Mouse (Mus musculus): ENCODE results near the gene Wdr25. TPM values are rescaled to one million over a fixed set of nuclear protein-coding genes. Genes with fewer than 3 reads are reported as not detected.
"Not testable (repeated sequence)": the region's sequence is repeated elsewhere in the genome, so short reads cannot be mapped to it uniquely, and the experiment has no call there.

Wdr25 gene
- 3.5 and 3.7 TPM in 2 replicates for polyA plus RNA-seq (2014; fragmentation: Nextera tagmentation; extraction: Ambion mirVana)

DNA sequence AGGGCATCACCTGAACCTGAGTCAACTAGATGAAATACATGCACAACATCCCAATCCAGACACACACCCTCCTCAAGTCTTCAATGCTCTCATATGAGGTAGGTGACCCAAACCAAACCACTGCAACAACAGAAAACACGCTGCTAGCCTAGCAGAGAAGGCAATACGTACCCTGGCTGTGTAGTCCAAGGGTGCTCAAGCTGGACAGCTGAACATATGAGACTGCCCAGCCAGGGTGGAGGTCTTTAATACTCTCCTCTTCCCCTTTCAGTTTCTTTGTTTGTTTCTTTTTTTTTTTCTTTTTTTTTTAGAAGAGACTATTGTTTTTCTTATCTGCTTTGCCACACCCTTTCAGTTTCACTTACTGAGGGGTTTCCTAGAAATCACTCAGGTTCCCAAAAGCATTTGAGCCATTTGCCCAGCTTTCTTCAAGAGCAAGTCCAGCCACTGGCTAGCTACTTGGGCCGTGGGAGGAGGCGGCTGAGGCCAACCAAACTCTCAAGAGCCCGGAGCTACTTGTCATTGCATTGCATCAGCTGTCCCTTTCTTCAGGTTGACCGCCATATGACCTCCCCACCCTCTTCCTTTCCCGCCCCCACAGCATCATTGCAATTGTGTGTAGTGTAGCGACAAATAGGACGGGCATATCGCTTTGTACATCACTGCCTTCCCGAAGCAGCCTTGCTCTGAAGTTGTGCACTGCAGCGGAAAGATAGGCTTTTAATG, at the start of gene Wdr25:
TSS of gene Wdr25 (plus strand) at position 643 of the 726 bp plus-strand sequence.
- DNase-seq (ENCODE audit: low spot score) (no peak), ATAC-seq (no peak)
- peaks cover 23% of the 10 kb centered on the region for H3K36me3 ChIP-seq (ENCODE audit: control insufficient read depth, insufficient read depth, low read length)
- peaks cover 11% of the 10 kb centered on the region for H3K4me1 ChIP-seq (ENCODE audit: control insufficient read depth, insufficient read depth, low read length)
- peak within 1 kb of the TSS; percentile 93 for H3K4me2 ChIP-seq (ENCODE audit: low read length)
- H3K4me3 ChIP-seq (ENCODE audit: low read depth, low read length) = peak within 1 kb of the TSS; percentile 66
- no peaks in the 10 kb centered on the region for H3K27me3 ChIP-seq (replicated peaks; ENCODE audit: control insufficient read depth, insufficient read depth, low read length)
- 22% methylated on average over 12 of the region's 12 CpGs for WGBS
- no peaks in the 10 kb centered on the region for H3K9me3 ChIP-seq (replicated peaks; ENCODE audit: control insufficient read depth, low read length)
- H3K9ac ChIP-seq (ENCODE audit: low read length) = peak within 1 kb of the TSS; percentile 73
- H3K27ac ChIP-seq (ENCODE audit: low read depth, low read length) = no peak within 1 kb of the TSS

DNA sequence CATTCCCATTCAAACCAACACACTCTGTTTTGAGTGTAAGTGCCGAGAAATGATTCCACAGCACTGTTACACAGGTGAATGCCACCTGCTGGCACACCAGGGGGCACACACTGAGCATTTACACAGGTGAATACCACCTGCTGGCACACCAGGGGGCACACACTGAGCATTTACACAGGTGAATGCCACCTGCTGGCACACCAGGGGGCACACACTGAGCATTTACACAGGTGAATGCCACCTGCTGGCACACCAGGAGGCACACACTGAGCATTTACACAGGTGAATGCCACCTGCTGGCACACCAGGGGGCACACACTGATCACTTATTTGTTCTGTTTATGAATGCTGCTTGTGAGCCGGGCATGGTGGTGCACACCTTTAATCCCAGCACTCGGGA, 45.4 kb upstream of the Wdr25 start:
- not testable (repeated sequence) for ATAC-seq; H3K9ac ChIP-seq (ENCODE audit: low read length); H3K27me3 ChIP-seq (replicated peaks; ENCODE audit: control insufficient read depth, insufficient read depth, low read length); DNase-seq (ENCODE audit: low spot score); H3K27ac ChIP-seq (ENCODE audit: low read depth, low read length); H3K9me3 ChIP-seq (replicated peaks; ENCODE audit: control insufficient read depth, low read length); H3K4me3 ChIP-seq (ENCODE audit: low read depth, low read length); H3K4me1 ChIP-seq (ENCODE audit: control insufficient read depth, insufficient read depth, low read length); H3K4me2 ChIP-seq (ENCODE audit: low read length)
- WGBS = 85% methylated on average over 3 of the region's 3 CpGs
- H3K36me3 ChIP-seq (ENCODE audit: control insufficient read depth, insufficient read depth, low read length) = peaks cover 15% of the 10 kb centered on the region; the same call in 1 of the 2 replicates

DNA sequence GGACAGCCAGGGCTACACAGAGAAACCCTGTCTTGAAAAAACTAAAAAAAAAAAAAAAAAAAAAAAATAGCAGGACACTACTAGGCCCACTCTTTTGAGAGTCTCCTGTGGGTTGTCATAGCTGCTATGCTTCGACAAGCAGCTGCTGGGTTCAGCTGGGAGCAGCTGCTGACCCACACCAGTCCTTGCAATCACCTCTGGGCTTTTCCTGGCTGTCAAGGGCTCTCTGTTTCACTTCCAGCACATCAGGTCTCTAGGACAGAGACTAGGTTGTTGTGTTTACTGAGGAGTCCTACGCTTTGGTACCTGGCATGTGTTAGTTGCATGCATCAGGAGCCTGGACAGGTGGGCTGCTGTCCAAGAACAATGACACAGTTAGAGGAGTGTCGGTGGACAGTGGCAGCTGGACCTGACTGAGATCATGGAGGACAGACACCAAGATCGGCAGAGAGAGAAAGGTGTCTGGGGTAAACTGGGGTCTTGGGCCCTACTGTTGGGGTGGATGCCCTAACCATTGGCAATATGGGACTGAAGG, 43.9 kb upstream of the Wdr25 start:
- no peak overlapping the region for H3K9ac ChIP-seq (ENCODE audit: low read length)

GRCm38 (mm10) chr12:108850129-108850528, 43.3 kb upstream of the Wdr25 start:
- no peaks in the 10 kb centered on the region for H3K27me3 ChIP-seq (replicated peaks; ENCODE audit: control insufficient read depth, insufficient read depth, low read length)
- no peak for DNase-seq (ENCODE audit: low spot score)
- 73% methylated on average over 8 of the region's 8 CpGs for WGBS
- H3K9me3 ChIP-seq (replicated peaks; ENCODE audit: control insufficient read depth, low read length) = no peaks in the 10 kb centered on the region
- H3K9ac ChIP-seq (ENCODE audit: low read length) = no peak overlapping the region
- no peak overlapping the region for H3K4me3 ChIP-seq (ENCODE audit: low read depth, low read length)
- no peak for ATAC-seq
- H3K4me1 ChIP-seq (ENCODE audit: control insufficient read depth, insufficient read depth, low read length) = no peaks in the 10 kb centered on the region
- H3K4me2 ChIP-seq (ENCODE audit: low read length) = no peak overlapping the region
- H3K36me3 ChIP-seq (ENCODE audit: control insufficient read depth, insufficient read depth, low read length) = peaks cover under 1% of the 10 kb centered on the region; the same call in 1 of the 2 replicates
- no peak overlapping the region for H3K27ac ChIP-seq (ENCODE audit: low read depth, low read length)

More for the DNA sequence above, 43.9 kb upstream of the Wdr25 start:
- Histone ChIP-seq H3K9me3 (replicated peaks; ENCODE audit: control insufficient read depth, low read length) (no peaks in the 10 kb centered on the region), H3K4me1 (ENCODE audit: control insufficient read depth, insufficient read depth, low read length) (no peaks in the 10 kb centered on the region), H3K36me3 (ENCODE audit: control insufficient read depth, insufficient read depth, low read length) (peaks cover 6% of the 10 kb centered on the region; the same call in 1 of the 2 replicates), H3K4me3 (ENCODE audit: low read depth, low read length) (no peak overlapping the region), H3K27me3 (replicated peaks; ENCODE audit: control insufficient read depth, insufficient read depth, low read length) (no peaks in the 10 kb centered on the region), H3K4me2 (ENCODE audit: low read length) (no peak overlapping the region), H3K27ac (ENCODE audit: low read depth, low read length) (no peak overlapping the region)
- ATAC-seq = no peak
- no peak for DNase-seq (ENCODE audit: low spot score)
- 90% methylated on average over 4 of the region's 4 CpGs for WGBS

GRCm38 (mm10) chr12:108850886-108851285, 42.5 kb upstream of the Wdr25 start:
- H3K4me3 ChIP-seq (ENCODE audit: low read depth, low read length) = no peak overlapping the region
- no peaks in the 10 kb centered on the region for H3K27me3 ChIP-seq (replicated peaks; ENCODE audit: control insufficient read depth, insufficient read depth, low read length)
- 89% methylated on average over 8 of the region's 8 CpGs for WGBS
- no peaks in the 10 kb centered on the region for H3K9me3 ChIP-seq (replicated peaks; ENCODE audit: control insufficient read depth, low read length)
- no peak for DNase-seq (ENCODE audit: low spot score)
- no peak for ATAC-seq
- no peak overlapping the region for H3K9ac ChIP-seq (ENCODE audit: low read length)
- no peaks in the 10 kb centered on the region for H3K4me1 ChIP-seq (ENCODE audit: control insufficient read depth, insufficient read depth, low read length)
- H3K36me3 ChIP-seq (ENCODE audit: control insufficient read depth, insufficient read depth, low read length) = peaks cover 6% of the 10 kb centered on the region; the same call in 1 of the 2 replicates
- H3K27ac ChIP-seq (ENCODE audit: low read depth, low read length) = no peak overlapping the region
- no peak overlapping the region for H3K4me2 ChIP-seq (ENCODE audit: low read length)

DNA sequence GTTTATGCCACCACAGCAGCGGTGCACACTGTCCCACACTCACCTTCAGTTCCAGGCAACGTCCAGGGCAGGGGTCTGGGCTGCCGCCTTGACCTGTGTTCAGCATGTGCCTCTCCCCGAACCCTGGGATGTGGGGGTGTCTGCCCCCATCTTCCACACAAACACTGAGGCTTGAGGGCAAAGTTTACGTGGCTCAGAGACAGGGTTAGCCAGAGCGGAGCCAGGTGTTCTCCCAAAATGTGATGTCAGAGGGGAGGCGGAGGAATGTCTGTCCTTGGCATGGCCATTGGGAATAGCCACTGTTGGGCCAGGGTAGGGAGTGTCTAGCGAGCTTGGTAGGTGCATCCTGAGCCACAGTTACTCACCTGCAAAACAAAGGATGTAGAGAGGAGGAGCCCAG, 40.6 kb upstream of the Wdr25 start:
- Histone ChIP-seq H3K27ac (ENCODE audit: low read depth, low read length) (no peak overlapping the region), H3K9me3 (replicated peaks; ENCODE audit: control insufficient read depth, low read length) (no peaks in the 10 kb centered on the region), H3K4me2 (ENCODE audit: low read length) (no peak overlapping the region), H3K27me3 (replicated peaks; ENCODE audit: control insufficient read depth, insufficient read depth, low read length) (no peaks in the 10 kb centered on the region), H3K4me3 (ENCODE audit: low read depth, low read length) (no peak overlapping the region), H3K4me1 (ENCODE audit: control insufficient read depth, insufficient read depth, low read length) (no peaks in the 10 kb centered on the region), H3K9ac (ENCODE audit: low read length) (no peak overlapping the region), H3K36me3 (ENCODE audit: control insufficient read depth, insufficient read depth, low read length) (peaks cover 8% of the 10 kb centered on the region; the same call in 1 of the 2 replicates)
- no peak for DNase-seq (ENCODE audit: low spot score)
- ATAC-seq = no peak
- WGBS = 87% methylated on average over 8 of the region's 8 CpGs

DNA sequence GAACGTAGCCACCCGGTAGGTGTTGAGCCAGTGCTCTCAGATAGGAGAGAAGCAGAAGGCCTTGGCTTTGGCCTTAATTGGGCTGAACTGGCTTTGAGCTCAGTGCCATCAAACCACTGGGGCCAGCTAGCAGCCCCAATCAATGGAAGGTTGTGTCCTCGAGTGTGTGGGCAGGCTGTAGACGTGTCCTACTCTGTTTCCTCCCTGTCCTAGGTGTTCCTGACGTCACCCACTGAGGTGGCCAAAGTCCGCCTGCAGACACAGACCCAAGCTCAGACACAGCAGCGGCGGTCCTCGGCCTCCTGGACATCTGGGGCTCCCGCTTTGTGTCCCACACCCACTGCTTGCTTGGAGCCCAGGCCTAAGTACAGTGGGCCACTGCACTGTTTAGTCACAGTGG, 38.4 kb upstream of the Wdr25 start:
- Histone ChIP-seq H3K4me2 (ENCODE audit: low read length) (no peak overlapping the region), H3K27ac (ENCODE audit: low read depth, low read length) (no peak overlapping the region), H3K9me3 (replicated peaks; ENCODE audit: control insufficient read depth, low read length) (no peaks in the 10 kb centered on the region), H3K27me3 (replicated peaks; ENCODE audit: control insufficient read depth, insufficient read depth, low read length) (no peaks in the 10 kb centered on the region), H3K4me3 (ENCODE audit: low read depth, low read length) (no peak overlapping the region), H3K9ac (ENCODE audit: low read length) (no peak overlapping the region), H3K4me1 (ENCODE audit: control insufficient read depth, insufficient read depth, low read length) (no peaks in the 10 kb centered on the region), H3K36me3 (ENCODE audit: control insufficient read depth, insufficient read depth, low read length) (peaks cover 16% of the 10 kb centered on the region; the same call in 1 of the 2 replicates)
- 91% methylated on average over 10 of the region's 10 CpGs for WGBS
- DNase-seq (ENCODE audit: low spot score) (no peak), ATAC-seq (no peak)

GRCm38 (mm10) chr12:108856186-108856585, 37.2 kb upstream of the Wdr25 start:
- ATAC-seq (no peak), DNase-seq (ENCODE audit: low spot score) (no peak)
- Histone ChIP-seq H3K36me3 (ENCODE audit: control insufficient read depth, insufficient read depth, low read length) (peaks cover 27% of the 10 kb centered on the region), H3K27ac (ENCODE audit: low read depth, low read length) (no peak overlapping the region), H3K9me3 (replicated peaks; ENCODE audit: control insufficient read depth, low read length) (no peaks in the 10 kb centered on the region), H3K4me3 (ENCODE audit: low read depth, low read length) (no peak overlapping the region), H3K27me3 (replicated peaks; ENCODE audit: control insufficient read depth, insufficient read depth, low read length) (no peaks in the 10 kb centered on the region), H3K4me1 (ENCODE audit: control insufficient read depth, insufficient read depth, low read length) (no peaks in the 10 kb centered on the region), H3K9ac (ENCODE audit: low read length) (no peak overlapping the region), H3K4me2 (ENCODE audit: low read length) (no peak overlapping the region)
- 89% methylated on average over 8 of the region's 8 CpGs for whole genome bisulfite sequencing

DNA sequence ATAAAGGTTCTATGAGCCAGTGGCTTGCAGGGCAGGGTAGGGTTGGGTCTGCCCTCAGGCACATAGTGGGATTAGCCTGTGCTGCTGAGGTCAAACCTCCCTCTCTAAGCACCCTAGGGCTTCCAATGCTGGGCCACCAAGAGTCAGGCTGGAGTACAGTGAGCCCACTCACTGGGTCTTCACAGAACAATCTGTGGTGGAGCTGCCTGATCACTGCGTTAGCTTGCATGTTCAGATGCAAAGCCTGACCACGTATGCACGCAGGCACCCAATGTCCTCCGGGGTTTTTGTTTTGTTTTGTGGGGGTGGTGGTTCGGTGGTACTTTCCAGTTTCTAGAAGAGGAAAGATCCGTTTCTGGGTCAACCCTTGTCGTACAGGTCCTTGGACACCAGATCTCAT, 36.3 kb upstream of the Wdr25 start:
- no peak for ATAC-seq
- no peak overlapping the region for H3K27ac ChIP-seq (ENCODE audit: low read depth, low read length)
- H3K27me3 ChIP-seq (replicated peaks; ENCODE audit: control insufficient read depth, insufficient read depth, low read length) = no peaks in the 10 kb centered on the region
- H3K9ac ChIP-seq (ENCODE audit: low read length) = no peak overlapping the region
- H3K4me2 ChIP-seq (ENCODE audit: low read length) = no peak overlapping the region
- 91% methylated on average over 7 of the region's 7 CpGs for WGBS
- H3K9me3 ChIP-seq (replicated peaks; ENCODE audit: control insufficient read depth, low read length) = no peaks in the 10 kb centered on the region
- H3K4me1 ChIP-seq (ENCODE audit: control insufficient read depth, insufficient read depth, low read length) = no peaks in the 10 kb centered on the region
- no peak for DNase-seq (ENCODE audit: low spot score)
- H3K36me3 ChIP-seq (ENCODE audit: control insufficient read depth, insufficient read depth, low read length) = peaks cover 36% of the 10 kb centered on the region
- H3K4me3 ChIP-seq (ENCODE audit: low read depth, low read length) = no peak overlapping the region

Data from forebrain, embryonic 14.5 days (tissue).